Mouse (Mus musculus): ENCODE measurements around the gene Pld2. TPM values are rescaled to one million over a fixed set of nuclear protein-coding genes. Genes with fewer than 3 reads are reported as not detected.

The Pld2 gene
- polyA plus RNA-seq (2012; rRNA removed) = 7.3 and 9.7 TPM in 2 replicates

DNA sequence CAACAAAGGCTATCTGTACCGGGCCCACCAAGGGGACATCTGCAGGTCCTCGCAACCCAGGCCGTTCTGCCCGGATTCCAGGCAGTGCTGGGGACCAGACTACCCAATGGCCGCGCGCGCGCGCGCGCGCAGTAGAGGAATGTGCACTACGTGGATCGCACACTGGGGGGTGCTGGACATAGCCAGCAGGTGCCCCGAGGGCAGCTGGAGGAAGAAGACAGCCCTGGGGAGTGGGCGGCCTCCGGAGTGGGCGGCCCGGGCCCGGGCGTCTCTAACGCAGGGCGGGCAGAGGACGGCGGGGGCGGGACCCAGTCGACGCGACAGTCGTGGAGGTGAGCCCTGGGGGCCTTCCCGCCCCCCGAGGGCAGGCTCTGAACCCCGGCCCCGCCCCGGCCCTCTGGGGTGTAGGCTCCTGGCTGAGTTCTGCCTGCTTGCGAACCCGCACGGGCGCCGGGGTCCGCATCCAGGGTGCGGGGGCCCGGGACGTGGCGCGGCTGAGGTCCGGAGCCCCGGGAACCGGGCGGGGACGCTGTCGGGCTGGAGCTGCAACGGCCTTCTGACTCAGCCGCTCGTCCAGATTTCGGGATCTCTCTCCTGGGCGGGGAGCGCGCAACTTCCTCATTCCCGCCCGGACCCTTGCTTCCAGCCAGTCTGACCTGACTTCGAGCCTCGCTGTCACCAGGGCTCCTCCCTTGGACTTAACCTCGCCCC lies at the start of gene Pld2:
Gene Pld2, plus strand, starts transcription at position 188 of the 711 bp plus-strand sequence.

DNA sequence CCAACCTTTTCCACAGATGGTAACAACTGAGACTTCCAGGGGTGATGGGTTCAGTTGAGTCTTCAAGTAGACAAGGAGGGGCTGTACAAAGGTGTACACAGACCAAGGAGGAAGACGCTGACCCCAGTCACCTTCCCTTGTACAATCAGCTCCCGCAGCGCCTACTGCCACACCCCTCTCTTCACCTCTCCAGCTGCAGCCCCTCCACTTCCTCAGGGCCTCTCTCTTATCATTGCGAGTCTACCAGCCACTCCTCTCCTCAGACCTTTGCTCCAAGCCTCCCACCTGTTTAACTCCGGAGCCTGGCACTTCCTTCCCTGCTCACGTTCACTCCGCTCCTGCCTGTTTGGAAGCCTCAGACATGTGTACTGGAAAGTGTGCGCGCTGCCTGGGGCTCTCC lies 34.9 kb upstream of the Pld2 start, which contains the start of gene Tm4sf5:
Gene Tm4sf5, plus strand, starts transcription at position 275 of the 400 bp plus-strand sequence.

DNA sequence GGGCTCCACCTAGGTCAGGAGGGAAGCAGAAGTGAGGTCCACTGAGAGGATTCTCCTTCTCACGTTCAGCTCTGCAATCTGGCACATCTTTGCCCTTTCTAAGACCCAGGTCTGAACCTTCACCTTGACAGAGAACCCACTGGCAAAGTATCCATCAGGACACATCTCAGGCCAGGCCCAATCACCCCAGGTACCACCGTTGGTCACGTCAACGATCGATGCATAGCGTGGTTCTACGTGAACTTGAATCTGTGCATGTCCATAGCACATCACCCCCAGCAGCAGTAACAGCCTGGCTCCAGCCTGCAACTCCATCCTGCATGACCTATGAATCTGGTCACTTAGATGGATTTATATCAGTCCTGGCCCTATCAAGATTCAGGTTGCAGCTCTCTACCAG lies 25.6 kb upstream of the Pld2 start, which contains the start of gene Vmo1:
Gene Vmo1, minus strand, starts transcription at position 329 of the 400 bp plus-strand sequence.

DNA sequence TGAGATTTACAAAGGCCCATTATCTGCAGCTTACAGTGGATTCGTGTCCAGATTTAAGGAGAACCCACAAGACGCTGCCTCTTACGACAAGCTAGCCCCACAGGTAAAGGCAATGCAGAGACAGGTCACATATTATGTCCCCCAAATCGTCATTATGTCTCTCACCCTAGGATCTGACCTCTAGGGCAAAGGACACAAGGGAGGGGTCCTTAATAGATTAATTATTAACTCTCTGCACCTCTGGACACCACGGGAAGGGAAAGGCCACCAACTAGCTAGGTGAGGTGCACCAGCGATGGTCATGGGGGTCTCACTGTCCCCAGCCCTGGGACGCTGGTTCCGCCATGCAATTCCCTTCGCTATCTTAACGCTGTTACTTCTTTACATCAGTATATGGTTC lies 20.9 kb upstream of the Pld2 start, which contains the start of gene Gltpd2:
Gene Gltpd2, plus strand, starts transcription at position 274 of the 400 bp plus-strand sequence.

DNA sequence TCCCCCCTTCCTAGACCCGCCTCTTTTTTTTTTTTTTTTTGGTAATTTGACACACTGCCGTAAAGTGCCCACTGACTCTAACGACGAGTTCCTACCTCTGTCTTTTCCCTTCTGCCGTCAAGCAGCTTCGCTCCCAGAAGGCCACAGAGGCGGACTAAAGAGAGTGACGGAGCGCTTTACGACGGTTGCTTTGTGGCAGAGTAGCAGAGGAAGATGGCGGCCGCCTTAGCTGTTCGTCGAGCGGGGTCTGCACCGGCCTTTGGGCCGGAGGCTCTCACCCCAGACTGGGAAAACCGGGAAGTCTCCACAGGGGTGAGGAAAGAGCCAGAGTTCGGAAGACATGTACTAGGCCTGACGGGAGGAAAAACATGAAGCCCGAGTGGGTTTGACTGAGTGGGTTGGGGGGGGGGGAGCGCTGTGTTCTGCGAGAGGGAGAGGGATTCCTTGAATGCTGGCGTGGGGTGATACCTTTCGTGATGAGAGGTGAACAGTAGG lies 14.6 kb upstream of the Pld2 start, which contains the start of gene Psmb6:
Gene Psmb6, plus strand, starts transcription at position 184 of the 495 bp plus-strand sequence.

DNA sequence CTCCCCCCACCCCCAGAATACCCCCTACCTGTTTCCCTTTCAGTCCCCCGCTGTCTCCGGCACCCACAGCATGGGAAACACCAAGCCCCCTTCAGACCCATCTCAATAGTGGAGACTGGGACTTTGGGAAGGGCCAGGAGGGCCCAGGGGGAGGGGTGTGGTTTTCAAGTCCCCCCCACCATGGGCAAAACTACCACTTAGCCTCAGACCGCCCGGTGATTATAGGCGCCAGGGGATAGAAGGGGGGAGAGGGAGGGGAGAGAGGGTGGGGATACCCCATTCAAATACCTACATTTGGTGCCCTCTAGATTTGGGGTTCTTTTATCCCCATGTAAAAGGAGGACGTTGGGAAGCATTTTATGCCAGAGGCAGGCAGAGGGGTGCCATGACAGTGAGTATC lies 7.0 kb upstream of the Pld2 start, which contains the start of gene Gm40193:
Gene Gm40193, minus strand, starts transcription at position 101 of the 400 bp plus-strand sequence.

DNA sequence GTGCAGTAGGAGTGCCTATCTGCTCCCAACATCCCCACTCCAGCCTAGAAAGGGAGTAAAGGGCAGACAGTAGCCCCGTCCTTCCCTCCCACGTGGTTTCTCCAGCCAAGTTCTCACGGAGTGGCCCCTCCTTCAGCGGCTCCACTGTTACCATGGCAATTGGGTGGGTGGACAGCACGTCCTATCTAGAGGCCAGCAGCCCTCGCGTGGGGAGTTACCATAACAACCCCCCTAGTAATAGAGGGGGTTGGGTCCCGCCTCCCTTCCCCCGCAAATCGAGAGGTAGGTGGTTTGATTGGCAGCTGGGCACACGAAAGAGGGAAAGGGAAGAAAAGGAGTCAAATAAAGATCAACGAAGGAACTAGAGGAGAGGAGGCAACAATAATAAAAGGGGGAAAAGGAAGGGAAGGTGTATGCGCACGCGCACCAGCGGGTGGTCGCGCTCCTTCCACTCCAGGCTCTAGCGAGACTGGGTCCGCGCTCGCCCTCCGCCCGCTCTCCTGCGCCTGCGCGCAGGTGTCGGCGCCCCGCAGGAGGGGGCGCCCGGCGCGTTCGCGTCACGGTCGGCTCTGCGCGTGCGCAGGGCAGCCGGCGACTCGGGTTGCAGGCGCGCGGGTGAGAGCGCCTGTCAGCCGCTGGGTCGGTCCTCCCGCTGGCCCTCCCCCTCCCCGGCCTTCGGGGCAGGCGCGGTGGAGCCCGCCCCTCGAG lies 22.6 kb downstream of the Pld2 start, which contains the start of gene Mink1:
Gene Mink1, plus strand, starts transcription at position 595 of the 708 bp plus-strand sequence.

Other genes starting within 250 kb of the Pld2 start
- not detected in 2 replicates for gene Alox12e, start 217.4 kb upstream of the Pld2 start, polyA plus RNA-seq (2012; rRNA removed)
- gene Alox15, start 188.0 kb upstream of the Pld2 start, polyA plus RNA-seq (2012; rRNA removed) = 0.18 and 0.55 TPM in 2 replicates
- gene Pelp1, start 130.0 kb upstream of the Pld2 start, polyA plus RNA-seq (2012; rRNA removed) = 34.7 and 45.0 TPM in 2 replicates
- 49.1 and 64.2 TPM in 2 replicates for gene Arrb2, start 107.4 kb upstream of the Pld2 start, polyA plus RNA-seq (2012; rRNA removed)
- 37.6 and 48.2 TPM in 2 replicates for gene Med11, start 88.1 kb upstream of the Pld2 start, polyA plus RNA-seq (2012; rRNA removed)
- gene Zmynd15, start 80.6 kb upstream of the Pld2 start, polyA plus RNA-seq (2012; rRNA removed) = 0.47 and 0.52 TPM in 2 replicates
- gene Cxcl16, start 80.1 kb upstream of the Pld2 start, polyA plus RNA-seq (2012; rRNA removed) = 1.7 and 2.2 TPM in 2 replicates
- gene Tm4sf5, start 34.8 kb upstream of the Pld2 start, polyA plus RNA-seq (2012; rRNA removed) = 1.2 and 1.3 TPM in 2 replicates
- gene Vmo1, start 25.4 kb upstream of the Pld2 start, polyA plus RNA-seq (2012; rRNA removed) = 0.22 and 0.30 TPM in 2 replicates
- 0.25 and 0.60 TPM in 2 replicates for gene Gltpd2, start 20.9 kb upstream of the Pld2 start, polyA plus RNA-seq (2012; rRNA removed)
- gene Psmb6, start 14.7 kb upstream of the Pld2 start, polyA plus RNA-seq (2012; rRNA removed) = 450 and 522 TPM in 2 replicates
- not detected in 2 replicates for gene Gm40193, start 7.1 kb upstream of the Pld2 start, polyA plus RNA-seq (2012; rRNA removed)
- 51.8 and 75.5 TPM in 2 replicates for gene Mink1, start 22.8 kb downstream of the Pld2 start, polyA plus RNA-seq (2012; rRNA removed)
- not detected in 2 replicates for gene 4930544D05Rik, start 75.8 kb downstream of the Pld2 start, polyA plus RNA-seq (2012; rRNA removed)
- gene Chrne, start 79.2 kb downstream of the Pld2 start, polyA plus RNA-seq (2012; rRNA removed) = not detected in 2 replicates
- 0.71 and 1.1 TPM in 2 replicates for gene Gp1ba, start 99.1 kb downstream of the Pld2 start, polyA plus RNA-seq (2012; rRNA removed)
- 65.1 and 75.1 TPM in 2 replicates for gene Rnf167, start 107.2 kb downstream of the Pld2 start, polyA plus RNA-seq (2012; rRNA removed)
- gene Slc25a11, start 107.4 kb downstream of the Pld2 start, polyA plus RNA-seq (2012; rRNA removed) = 97.5 and 110 TPM in 2 replicates
- 596 and 833 TPM in 2 replicates for gene Pfn1, start 114.6 kb downstream of the Pld2 start, polyA plus RNA-seq (2012; rRNA removed)
- gene Eno3, start 117.1 kb downstream of the Pld2 start, polyA plus RNA-seq (2012; rRNA removed) = 31.1 and 40.7 TPM in 2 replicates
- gene Spag7, start 129.4 kb downstream of the Pld2 start, polyA plus RNA-seq (2012; rRNA removed) = 113 and 176 TPM in 2 replicates
- gene Camta2, start 148.0 kb downstream of the Pld2 start, polyA plus RNA-seq (2012; rRNA removed) = 12.3 TPM in 2 replicates
- gene Inca1, start 160.1 kb downstream of the Pld2 start, polyA plus RNA-seq (2012; rRNA removed) = 0.44 and 1.1 TPM in 2 replicates
- gene Kif1c, start 160.5 kb downstream of the Pld2 start, polyA plus RNA-seq (2012; rRNA removed) = 28.3 and 36.8 TPM in 2 replicates
- gene Zfp3, start 224.1 kb downstream of the Pld2 start, polyA plus RNA-seq (2012; rRNA removed) = 4.8 and 5.2 TPM in 2 replicates